Mouse (Mus musculus): ENCODE results near the gene Ccdc184.

GRCm38 (mm10) chr15:98170917-98171316 is 4.0 kb downstream of the Ccdc184 start:
- TF ChIP-seq GATA1 (IDR thresholded peaks at IDR 0.05; ENCODE audit: borderline replicate concordance, low read length) (no peak), FLI1 (IDR thresholded peaks at IDR 0.05; ENCODE audit: low read length) (no peak)
